Mouse (Mus musculus) heart, adult 2 months (tissue): Measurements from ENCODE around the gene Zfp202.

Source experiments
- CTCF ChIP-seq: fragments of 200-600 bp; IDR thresholded peaks from 2 replicates; pipeline ENCODE4 v1.8.1; 2022; ENCODE audit warnings: antibody characterized with exemption, mild to moderate bottlenecking, moderate library complexity
- POLR2A ChIP-seq: fragments of 200-500 bp; IDR thresholded peaks from 2 replicates; pipeline ENCODE4 v1.6.1; 2011; ENCODE audit warnings: mild to moderate bottlenecking, low read depth, low read length, control low read depth; ENCODE audit not compliant: insufficient read depth

DNA sequence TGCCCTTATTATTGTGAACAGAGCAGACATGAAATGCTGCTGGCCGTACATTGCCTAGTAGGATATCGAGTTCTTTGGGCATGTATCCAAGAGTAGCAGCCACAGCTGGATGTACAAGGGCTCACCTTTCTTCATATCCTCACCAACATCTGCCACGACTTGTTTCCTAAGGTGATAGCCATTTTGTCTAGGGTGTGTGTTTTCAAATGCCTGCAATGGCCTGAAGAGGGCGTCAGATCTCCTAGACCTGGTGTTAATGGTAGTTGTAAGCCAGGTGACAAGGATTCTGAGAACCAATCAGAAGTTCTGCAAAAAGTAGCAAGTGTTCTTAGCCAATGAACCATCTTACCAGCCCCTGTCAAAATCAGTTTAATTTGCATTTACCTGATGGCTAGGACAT is 24.5 kb downstream of the Zfp202 start:
- TF ChIP-seq CTCF (no peak), POLR2A (no peak)
